Mouse (Mus musculus): ENCODE results near the gene Boc. TPM values are rescaled to one million over a fixed set of nuclear protein-coding genes. Genes with fewer than 3 reads are reported as not detected.

Gene Boc
- total RNA-seq, 2 experiments from 2014 or later = 9.9 to 10.3 TPM

DNA sequence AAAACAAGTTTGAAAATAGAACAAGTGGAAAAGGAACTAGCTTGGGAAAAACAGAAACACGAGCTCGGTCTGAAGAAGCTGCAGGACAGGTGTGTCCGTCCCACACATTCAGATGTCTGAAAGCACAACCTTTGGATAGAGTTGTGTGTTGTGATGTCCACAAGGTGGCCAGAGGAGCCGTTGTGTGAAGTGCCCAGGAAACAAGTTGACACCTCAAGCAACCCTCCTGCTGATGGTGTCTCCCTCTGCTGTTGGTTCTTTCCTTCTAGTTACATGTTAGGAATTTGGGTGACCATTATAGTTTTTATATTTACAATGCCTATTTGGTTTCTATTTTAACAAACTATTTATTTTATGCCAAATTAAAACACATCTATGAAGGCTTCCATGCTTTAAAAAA, 123.2 kb downstream of the Boc start:
- DNase-seq (ENCODE audit: extremely low spot score in 1 of 2, low spot score in 1 of 2) = no peak

Small RNAs within 50 kb of the gene (microRNA-seq; reads per million reads assigned to microRNA genes)
- gene Mir3081 = 0.18 to 0.20 reads per million in 2 experiments

Other genes with a start within 250 kb of the Boc start
- 10 to 100 TPM; 39.6 to 49.7 TPM for gene Sidt1, start 225.7 kb downstream of the Boc start, total RNA-seq (2021)
- 10 to 100 TPM; 15.7 to 19.1 TPM for gene Spice1, start 211.8 kb downstream of the Boc start, total RNA-seq (2021)
- gene Cfap44, start 164.1 kb downstream of the Boc start, total RNA-seq (2021) = 1 to 10 TPM; 5.7 to 9.8 TPM
- 1 to 10 TPM; 4.1 to 4.9 TPM for gene Nepro, start 165.4 kb upstream of the Boc start, total RNA-seq (2021)
- 10 to 100 TPM; 23.8 to 29.9 TPM for gene Gtpbp8, start 187.5 kb upstream of the Boc start, total RNA-seq (2021)
- gene Cd200r1, start 206.8 kb upstream of the Boc start, total RNA-seq (2021) = under 1 TPM in 1 of 2 experiments, not detected in 1; 0.40 TPM

Measured in layer of hippocampus, postnatal 25 days (tissue).